Mouse (Mus musculus): ENCODE results near the gene Rai1.

DNA sequence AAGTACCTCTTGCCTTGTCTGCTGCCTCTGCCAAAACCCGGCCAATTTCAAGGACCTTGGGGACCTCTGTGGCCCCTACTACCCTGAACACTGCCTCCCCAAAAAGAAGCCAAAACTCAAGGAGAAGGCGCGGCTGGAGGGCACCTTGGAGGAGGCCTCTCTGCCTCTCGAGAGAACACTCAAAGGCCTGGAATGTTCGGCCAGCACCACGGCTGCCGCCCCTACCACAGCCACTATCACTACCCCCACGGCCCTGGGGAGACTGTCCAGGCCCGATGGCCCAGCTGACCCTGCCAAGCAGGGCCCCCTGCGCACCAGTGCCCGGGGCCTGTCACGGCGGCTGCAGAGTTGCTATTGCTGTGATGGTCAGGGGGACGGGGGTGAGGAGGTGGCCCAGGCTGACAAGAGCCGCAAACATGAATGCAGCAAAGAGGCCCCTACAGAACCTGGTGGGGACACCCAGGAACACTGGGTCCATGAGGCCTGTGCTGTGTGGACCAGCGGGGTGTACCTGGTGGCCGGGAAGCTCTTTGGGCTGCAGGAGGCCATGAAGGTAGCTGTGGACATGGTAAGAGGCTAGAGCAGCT lies 85.3 kb downstream of the Rai1 start:
- TF ChIP-seq CTCF (IDR thresholded peaks at IDR 0.05; ENCODE audit: insufficient read depth, low read depth, low read length) (no peak), POLR2A (IDR thresholded peaks at IDR 0.05; ENCODE audit: insufficient read depth, low read depth, low read length) (no peak)
